Mouse (Mus musculus) right cerebral cortex, postnatal 4 days (tissue): ENCODE measurements around the gene Map3k10.
A peak's percentile ranks its signal among the peaks of the same experiment; 100 is the strongest.
"Not testable (repeated sequence)": the region's sequence is repeated elsewhere in the genome, so short reads cannot be mapped to it uniquely, and the experiment has no call there.

Experiments used
- DNase-seq: peaks from one replicate; pipeline ENCODE4 v3.0.0-alpha.2; 2022

Map3k10 gene

DNA sequence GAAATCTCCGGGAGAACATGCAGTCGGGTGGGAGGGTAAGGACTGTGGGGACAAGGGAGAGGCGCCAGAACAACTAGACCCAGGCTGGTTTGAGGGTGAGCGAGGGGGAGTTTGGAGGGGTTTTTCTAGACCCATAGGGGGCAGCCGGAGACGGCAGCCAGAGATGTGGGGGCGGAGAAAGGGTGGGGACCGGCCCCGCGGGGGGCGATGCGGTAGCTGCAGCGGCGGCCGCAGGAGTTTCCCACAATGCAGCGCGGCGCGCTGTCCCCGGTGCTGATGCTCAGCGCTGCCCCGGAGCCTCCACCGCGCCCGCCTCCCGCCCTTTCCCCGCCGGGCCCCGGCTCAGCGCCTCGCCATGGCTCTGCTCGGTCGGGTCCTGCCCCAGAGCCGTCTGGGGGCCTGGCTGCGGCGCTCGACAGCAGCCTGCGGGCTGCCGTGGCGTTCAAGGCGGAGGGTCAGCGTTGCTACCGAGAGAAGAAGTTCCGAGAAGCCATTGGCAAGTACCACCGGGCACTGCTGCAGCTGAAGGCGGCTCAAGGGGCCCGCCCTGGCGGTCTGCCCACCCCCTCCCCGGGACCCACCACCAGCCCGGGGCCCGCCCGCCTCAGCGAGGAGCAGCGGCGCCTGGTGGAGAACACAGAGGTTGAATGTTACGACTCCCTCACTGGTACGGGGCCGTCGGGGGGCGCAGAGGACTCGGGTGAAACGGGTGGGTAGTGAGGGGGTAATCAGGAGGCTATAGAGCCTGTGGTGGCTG, 20.5 kb downstream of the Map3k10 start, which contains the start of gene Ttc9b:
Ttc9b (plus strand) TSS at position 235 of the 757 bp plus-strand sequence.
- DNase-seq, result peak; percentile 85

DNA sequence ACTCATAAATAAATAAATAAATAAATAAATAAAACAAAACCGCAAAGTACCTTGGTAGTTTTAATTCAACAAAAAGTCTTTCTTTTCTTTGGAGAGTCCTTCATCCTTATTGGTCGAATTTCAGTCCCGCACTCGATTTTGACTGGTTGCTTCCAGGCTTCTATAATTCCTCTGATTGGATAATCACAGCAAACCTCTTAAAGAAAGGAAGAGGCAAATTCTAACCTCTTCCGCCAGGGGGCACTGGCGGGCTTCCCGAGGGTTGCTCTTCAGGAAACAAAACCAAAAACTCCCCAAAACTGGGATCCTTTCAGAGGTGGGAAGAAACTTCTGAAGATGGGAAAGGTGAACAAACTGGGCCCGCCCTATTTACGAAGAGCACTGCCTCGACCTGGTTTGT, 23.4 kb downstream of the Map3k10 start:
- DNase-seq, result peak; percentile 74

DNA sequence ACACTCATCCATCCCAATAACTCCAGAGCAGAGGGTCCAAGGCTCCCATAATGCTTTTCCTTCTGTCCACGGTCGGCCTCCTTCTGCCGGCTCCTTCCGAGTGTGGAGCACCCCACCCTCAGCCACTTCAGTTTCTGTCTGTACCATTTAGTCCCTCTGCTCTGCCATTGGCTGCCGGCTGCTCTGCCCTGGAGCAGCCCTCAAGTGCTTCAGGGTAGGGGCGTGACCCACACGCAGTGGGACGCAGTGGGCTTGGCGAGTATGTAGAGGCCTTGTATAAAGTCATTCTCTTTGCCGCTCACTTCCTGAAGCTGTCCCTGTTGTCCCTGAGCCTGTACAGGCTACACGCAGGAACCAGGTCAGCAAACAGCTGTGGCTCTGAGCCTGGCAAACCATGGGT, 24.7 kb downstream of the Map3k10 start:
- DNase-seq, result no peak

GRCm38 (mm10) chr7:27647281-27648002, 27.0 kb downstream of the Map3k10 start:
- no peak for DNase-seq

DNA sequence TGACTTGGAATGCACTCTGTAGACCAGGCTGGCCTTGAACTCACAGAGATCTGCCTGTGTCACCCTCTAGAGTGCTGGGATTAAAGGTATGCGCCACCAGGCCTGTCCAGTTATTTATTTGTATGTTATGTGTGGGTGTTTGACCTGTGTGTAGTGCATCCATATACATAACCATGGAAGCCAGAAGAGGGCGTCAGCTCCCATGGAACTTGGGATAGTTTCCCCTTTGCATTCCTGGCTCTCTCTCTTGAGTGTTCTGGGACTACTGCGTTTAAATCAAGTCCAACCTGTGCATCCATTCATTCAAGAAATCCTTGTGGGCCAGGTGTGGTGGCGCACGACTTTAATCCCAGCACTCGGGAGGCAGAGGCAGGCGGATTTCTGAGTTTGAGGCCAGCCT, 27.9 kb downstream of the Map3k10 start:
- DNase-seq, result no peak

GRCm38 (mm10) chr7:27644471-27644870, 29.9 kb downstream of the Map3k10 start:
- DNase-seq, result no peak

GRCm38 (mm10) chr7:27635094-27635493, 39.3 kb downstream of the Map3k10 start:
- not testable (repeated sequence) for DNase-seq

DNA sequence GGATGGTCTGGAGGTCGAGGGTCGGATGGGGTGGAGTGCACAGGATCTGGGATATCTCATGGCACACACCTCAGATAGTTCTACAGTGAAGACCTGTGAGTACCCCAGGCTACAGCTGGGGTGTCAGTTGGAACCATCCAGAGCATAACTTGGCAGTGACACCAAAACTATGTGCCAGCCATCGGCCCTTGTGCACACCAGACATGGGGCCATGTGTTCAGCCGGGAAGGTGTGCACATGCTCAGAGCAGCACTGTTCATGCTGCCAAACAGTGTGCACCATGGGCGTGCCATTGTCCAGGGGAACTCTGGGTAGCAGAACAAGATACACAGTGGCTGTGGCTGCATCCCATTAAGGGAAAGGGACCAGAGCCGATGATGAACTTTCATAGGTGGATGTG, 39.7 kb downstream of the Map3k10 start:
- no peak for DNase-seq

GRCm38 (mm10) chr7:27633166-27633565, 41.2 kb downstream of the Map3k10 start:
- no peak for DNase-seq

GRCm38 (mm10) chr7:27631439-27631838, 43.0 kb downstream of the Map3k10 start:
- no peak for DNase-seq

GRCm38 (mm10) chr7:27628816-27629215, 45.6 kb downstream of the Map3k10 start:
- DNase-seq, result not testable (repeated sequence)

- DNase-seq, result no peak
These were observed 46.2 kb downstream of the Map3k10 start for GRCm38 (mm10) chr7:27628190-27628589.

GRCm38 (mm10) chr7:27627707-27628106, 46.7 kb downstream of the Map3k10 start:
- DNase-seq, result no peak

DNA sequence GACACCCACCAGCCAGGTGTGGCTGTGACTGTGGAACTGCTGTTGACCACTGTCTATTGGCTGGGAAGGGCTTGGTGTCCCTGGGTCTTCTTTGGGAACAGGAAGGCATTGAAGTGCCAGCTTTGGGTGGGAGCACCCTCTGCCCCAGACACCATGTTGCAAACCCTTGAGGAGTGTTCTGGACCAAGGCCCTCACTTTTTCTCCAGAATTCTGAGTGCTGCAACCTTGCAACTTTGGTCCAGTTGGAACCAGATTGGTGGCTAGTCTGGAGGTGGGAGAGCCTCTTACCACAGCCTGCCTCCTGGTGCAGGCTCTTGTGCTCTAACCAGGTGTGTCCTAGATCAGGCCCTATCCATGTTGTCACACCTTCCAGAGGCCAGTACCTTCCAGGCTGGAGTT, 49.4 kb downstream of the Map3k10 start:
- no peak for DNase-seq

- DNase-seq, result no peak
These were observed 52.2 kb downstream of the Map3k10 start for GRCm38 (mm10) chr7:27622234-27622633.

DNA sequence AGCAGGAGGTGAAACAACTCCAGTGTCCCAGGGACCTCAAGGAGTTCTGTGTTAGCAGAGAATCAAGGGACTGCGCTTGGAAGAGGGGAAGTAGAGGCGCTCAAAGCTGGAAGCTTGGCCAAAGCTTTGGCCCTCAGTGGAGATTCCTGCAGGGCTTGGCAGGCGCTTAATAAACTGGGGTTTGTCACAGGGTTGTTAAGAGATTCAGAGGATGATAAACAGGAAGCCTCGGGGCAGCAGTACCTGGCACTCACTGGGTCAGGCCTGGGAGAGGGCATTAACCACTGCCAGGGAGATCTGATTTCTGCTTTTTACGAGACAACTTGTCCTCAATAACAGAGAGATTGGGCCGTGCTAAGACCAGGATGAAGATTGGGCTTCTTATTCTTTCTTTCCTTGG, 53.4 kb downstream of the Map3k10 start:
- DNase-seq, result no peak

GRCm38 (mm10) chr7:27613751-27614499, 60.5 kb downstream of the Map3k10 start:
- no peak for DNase-seq

GRCm38 (mm10) chr7:27612940-27613339, 61.5 kb downstream of the Map3k10 start:
- DNase-seq, result no peak

GRCm38 (mm10) chr7:27610871-27611270, 63.5 kb downstream of the Map3k10 start:
- DNase-seq, result no peak

DNA sequence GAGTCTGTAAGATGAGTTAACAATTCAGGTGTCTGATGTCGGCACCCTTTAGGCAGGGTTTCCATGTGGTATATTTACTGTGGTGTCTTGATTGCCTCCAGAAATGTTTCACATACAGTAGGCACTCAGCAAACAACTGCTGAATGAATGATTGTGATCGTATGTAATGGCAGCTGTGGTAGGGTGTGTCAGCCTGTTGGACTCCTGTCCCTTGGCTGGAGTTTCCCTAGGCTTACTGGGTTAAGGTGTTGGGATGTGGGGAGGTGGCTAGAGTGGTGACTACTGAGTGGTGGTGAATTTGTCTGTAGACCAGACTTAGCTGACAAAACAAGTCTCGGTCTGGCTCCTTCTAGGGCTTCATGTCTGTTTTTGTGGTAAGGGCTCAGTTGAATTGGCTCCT, 64.0 kb downstream of the Map3k10 start:
- no peak for DNase-seq

DNA sequence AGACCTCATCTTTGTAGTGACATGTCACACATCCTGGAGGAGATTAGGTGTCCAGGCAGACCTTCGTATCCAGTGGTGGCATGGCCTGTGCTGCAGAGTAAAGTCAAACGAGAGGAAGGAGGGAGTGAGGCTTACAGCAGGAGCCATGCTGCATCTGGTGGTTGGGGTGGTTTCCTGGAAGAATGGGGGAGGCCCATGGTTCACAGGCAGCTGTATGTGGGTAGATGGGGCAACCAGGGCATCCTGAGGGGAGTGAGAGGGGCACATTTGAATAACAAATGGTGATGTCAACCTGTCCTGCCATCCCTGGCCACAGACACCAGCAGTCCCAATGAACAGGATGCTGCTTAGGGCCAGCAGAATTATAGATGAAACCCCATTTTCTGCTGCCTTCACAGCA, 64.7 kb downstream of the Map3k10 start:
- no peak for DNase-seq

DNA sequence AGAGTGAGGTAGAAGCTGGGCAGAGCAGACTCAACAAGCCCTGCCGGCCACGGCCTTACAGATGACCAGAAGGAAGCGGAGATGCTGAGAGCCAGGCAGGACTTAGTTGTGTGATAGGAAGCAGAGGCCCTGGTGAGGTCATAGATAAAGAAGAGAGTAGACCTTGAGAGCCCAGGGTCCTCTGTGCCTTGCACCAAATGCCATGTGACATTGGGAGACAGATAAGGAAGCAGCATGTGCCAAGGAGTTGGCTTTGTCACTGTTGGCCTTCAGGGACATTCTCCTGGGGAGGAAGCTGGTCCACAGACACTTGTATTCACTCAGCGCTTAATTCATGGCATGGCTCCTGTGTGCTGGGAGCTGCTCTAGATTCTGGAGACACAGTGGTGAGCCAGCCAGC, 65.1 kb downstream of the Map3k10 start:
- DNase-seq, result no peak

DNA sequence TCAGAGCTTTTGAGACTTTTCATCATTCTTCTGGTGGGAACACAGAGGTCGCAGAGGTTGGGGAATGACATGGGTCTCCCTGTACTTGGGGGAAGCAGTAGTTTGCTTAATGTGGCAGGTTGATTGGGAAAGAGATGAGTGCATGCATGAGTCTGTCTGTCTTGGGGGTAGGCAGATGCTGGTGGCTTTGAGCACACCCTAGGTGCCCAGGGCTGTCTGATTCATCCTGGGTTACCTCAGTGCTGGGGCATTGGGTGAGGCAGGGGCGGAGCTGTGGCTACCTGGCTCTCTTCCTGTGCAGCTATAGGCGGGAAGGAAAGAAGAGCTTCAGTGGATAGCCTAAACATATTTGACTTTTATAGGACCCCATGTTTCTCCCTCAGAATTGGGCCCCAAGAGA, 66.3 kb downstream of the Map3k10 start:
- DNase-seq, result no peak

DNA sequence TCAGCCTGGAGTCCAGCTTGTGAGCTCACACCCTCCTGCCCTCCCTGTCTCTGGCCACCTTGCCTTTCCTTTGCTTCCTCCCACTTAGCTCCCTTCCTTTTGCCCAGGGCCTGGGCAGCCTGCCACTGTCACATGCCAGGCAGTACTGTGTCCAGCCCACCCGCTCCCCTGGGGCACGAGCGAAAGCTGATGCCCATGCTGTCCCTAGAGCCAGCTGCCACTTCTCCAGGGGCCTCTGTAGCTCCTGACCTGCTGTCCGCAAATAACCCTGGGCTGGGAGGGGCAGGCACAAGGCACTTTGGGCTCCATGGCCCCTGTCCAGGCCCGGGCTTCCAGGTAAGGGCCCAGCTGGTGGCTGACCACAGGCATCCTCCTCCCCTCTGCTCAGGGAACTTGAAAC, 66.8 kb downstream of the Map3k10 start:
- peak; percentile 60 for DNase-seq
